Mouse (Mus musculus) heart, adult 2 months (tissue): ENCODE data around the gene Arhgef28. TPM values are rescaled to one million over a fixed set of nuclear protein-coding genes. Genes with fewer than 3 reads are reported as not detected.

Experiments
- DNase-seq, 2 experiments: peaks; one replicate each; pipeline ENCODE4 v3.0.0; 2021
- H3K27ac ChIP-seq: fragments of 200-600 bp; 2 replicates; pipeline ENCODE4 v1.8.1; 2022
- H3K27me3 ChIP-seq: fragments of 200-500 bp; 2 replicates; pipeline ENCODE4 v1.6.1; 2012; ENCODE audit warnings: mild to moderate bottlenecking, low read length, inconsistent platforms, mixed read lengths; ENCODE audit not compliant: control insufficient read depth, insufficient read depth
- H3K36me3 ChIP-seq: fragments of 200-500 bp; 2 replicates; pipeline ENCODE4 v1.6.1; 2012; ENCODE audit warnings: low read length, inconsistent platforms; ENCODE audit not compliant: control insufficient read depth, insufficient read depth
- H3K4me1 ChIP-seq: fragments of 200-500 bp; 2 replicates; pipeline ENCODE4 v1.6.1; 2011; ENCODE audit warnings: low read length; ENCODE audit not compliant: control insufficient read depth, insufficient read depth
- H3K4me3 ChIP-seq: fragments of 200-600 bp; 2 replicates; pipeline ENCODE4 v1.8.1; 2022
- H3K79me2 ChIP-seq: fragments of 200-500 bp; replicated peaks from 2 replicates; pipeline ENCODE4 v1.6.1; 2012; ENCODE audit warnings: mild to moderate bottlenecking, inconsistent platforms, low read length, moderate library complexity, mixed read lengths; ENCODE audit not compliant: control insufficient read depth, insufficient read depth
- H3K9ac ChIP-seq: fragments of 200-500 bp; 2 replicates; pipeline ENCODE4 v1.6.1; 2012; ENCODE audit warnings: low read depth, mild to moderate bottlenecking, control low read depth, inconsistent platforms, low read length, mixed read lengths
- CTCF ChIP-seq: fragments of 200-600 bp; IDR thresholded peaks from 2 replicates; pipeline ENCODE4 v1.8.1; 2022; ENCODE audit warnings: antibody characterized with exemption, mild to moderate bottlenecking, moderate library complexity
- EP300 ChIP-seq: fragments of 200-500 bp; IDR thresholded peaks from 2 replicates; pipeline ENCODE4 v1.6.1; 2011; ENCODE audit warnings: low read depth, low read length, control low read depth; ENCODE audit not compliant: insufficient read depth
- POLR2A ChIP-seq: fragments of 200-500 bp; IDR thresholded peaks from 2 replicates; pipeline ENCODE4 v1.6.1; 2011; ENCODE audit warnings: mild to moderate bottlenecking, low read depth, low read length, control low read depth; ENCODE audit not compliant: insufficient read depth
- WGBS: fragments of 180-500 bp; shearing (Covaris S2); methylation state at CpG from one replicate; pipeline ENCODE4 v1.1.7; 2018; 5-methylcytosine and 5-hydroxymethylcytosine counted together
- intact Hi-C: fragments of 180-260 bp; cut with DNase I; formaldehyde crosslinking; loops from one replicate; pipeline ENCODE4 v1.15.1; 2025
- polyA plus RNA-seq: library from polyadenylated mRNA; depleted of rRNA; stranded (reverse); fragments of >200 nt; gene quantifications from 2 replicates; pipeline ENCODE4 v1.2.3, GENCODE M21; 2012
- total RNA-seq, 2 experiments: library from RNA; stranded (reverse); gene quantifications; 2 replicates each; pipeline ENCODE4 v1.2.3; 2021

The Arhgef28 gene
- total and polyA plus RNA-seq, 3 experiments: 2.4 to 5.2 (median 4.6) TPM

DNA sequence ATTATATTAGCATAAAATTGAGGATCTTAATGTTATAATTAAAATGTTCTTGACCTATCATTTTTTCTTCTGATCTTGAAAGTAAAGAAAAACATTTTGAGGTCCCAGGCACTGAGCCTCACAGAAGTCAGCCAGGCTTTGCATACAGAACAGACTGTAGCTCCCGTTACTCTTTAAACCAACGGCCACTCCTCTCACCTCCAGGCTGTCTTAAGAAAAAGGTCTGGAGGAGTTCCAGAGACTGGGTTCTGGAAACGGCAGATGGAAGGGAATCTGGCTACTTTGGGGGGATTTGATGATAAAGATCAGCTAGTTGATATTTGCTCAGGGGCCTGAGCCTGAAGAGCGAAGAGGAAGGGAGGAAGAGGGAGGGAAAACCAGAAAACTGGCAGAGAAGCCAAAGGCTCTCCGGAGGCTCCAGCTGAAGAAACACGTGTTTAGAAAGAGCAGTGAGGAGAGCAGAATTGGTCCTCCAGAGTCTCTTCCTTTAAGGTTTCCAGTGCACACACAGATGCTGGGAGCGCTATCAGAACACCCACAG lies 251.2 kb downstream of the Arhgef28 start:
- no peaks in the 10 kb centered on the region for H3K27me3 ChIP-seq
- DNase-seq: no peak
- no peak overlapping the region for H3K27ac ChIP-seq
- no peak for TF ChIP-seq POLR2A
- TF ChIP-seq EP300: no peak
- no peak for TF ChIP-seq CTCF
- no peak overlapping the region for H3K9ac ChIP-seq
- intact Hi-C loops: no loop called here
- no peaks in the 10 kb centered on the region for H3K36me3 ChIP-seq
- WGBS: 31% methylated on average over 7 of the region's 7 CpGs
- 0 out of 2 replicates have a peak, but pooled peaks cover 2% of the 10 kb centered on the region for H3K4me1 ChIP-seq
- no peak overlapping the region for H3K4me3 ChIP-seq
- H3K79me2 ChIP-seq: no peaks in the 10 kb centered on the region

DNA sequence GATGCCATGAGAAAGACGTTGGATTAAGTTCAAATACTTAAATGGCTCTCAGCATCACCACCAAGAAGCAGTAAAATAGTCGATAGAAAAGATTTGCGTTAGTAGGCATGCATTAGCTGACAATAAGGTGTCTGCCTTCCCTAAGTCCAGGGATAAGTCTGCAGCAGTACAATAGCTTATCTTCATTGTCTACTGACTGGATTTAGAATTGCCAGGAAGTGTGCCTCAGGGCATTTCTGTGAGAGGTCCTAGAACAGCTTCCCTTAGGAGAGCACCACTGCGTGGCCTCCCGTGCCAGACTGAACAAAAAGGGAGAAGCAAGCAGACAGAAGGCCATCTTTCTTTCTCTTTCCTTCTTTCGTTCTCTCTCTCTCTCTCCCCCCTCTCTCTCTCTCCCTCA lies 252.2 kb downstream of the Arhgef28 start:
- Histone ChIP-seq H3K36me3 (no peaks in the 10 kb centered on the region), H3K79me2 (no peaks in the 10 kb centered on the region), H3K27ac (no peak overlapping the region), H3K4me3 (no peak overlapping the region), H3K27me3 (no peaks in the 10 kb centered on the region), H3K9ac (no peak overlapping the region), H3K4me1 (no peaks in the 10 kb centered on the region)
- intact Hi-C loops: no loop called here
- TF ChIP-seq POLR2A (no peak), EP300 (no peak), CTCF (no peak)
- no peak for DNase-seq
- WGBS: 65% methylated on average over 6 of the region's 6 CpGs

DNA sequence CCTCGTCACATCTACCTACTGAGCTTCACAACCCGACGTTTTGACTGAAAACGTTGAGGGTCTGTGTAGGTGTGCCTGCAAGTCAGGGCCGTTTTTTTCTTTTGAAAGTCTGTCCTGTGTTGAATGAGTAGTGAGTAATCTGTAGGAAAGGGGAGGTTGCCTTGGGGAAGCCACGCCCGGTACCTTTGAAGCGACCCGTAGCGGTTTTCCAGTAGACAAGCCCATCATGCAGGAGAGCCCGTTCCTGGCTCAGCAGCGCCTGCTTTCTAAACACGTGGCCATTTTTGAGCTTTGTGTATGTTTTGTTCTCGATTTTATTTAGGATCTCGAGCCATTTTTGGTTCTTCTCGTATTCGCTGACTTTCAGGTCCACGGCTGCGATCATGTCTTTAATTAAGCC lies 252.7 kb downstream of the Arhgef28 start:
- no peak for DNase-seq
- 90% methylated on average over 19 of the region's 19 CpGs for WGBS
- TF ChIP-seq POLR2A: no peak
- TF ChIP-seq EP300: no peak
- no peak for TF ChIP-seq CTCF
- Histone ChIP-seq H3K9ac (no peak overlapping the region), H3K36me3 (no peaks in the 10 kb centered on the region), H3K79me2 (no peaks in the 10 kb centered on the region), H3K4me1 (no peaks in the 10 kb centered on the region), H3K27ac (no peak overlapping the region), H3K27me3 (no peaks in the 10 kb centered on the region), H3K4me3 (no peak overlapping the region)
- intact Hi-C loops: no loop called here

DNA sequence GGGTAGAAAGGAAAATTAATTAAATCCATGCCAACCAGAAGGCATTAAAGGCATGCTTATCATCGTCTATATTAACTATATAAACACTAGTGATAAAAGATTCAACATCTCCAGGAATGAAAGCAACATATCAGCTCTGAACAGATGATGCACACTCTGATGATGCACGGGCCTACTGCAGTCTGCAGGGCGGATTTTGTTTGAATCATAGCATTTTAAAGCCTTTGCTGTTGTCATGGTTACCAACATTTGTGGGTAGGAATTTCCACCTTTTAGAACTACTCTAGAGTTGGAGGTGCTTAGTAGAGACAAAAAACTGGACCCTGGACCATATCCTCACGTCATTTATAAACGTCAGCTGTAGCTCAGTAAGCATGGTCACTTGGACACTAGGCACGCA lies 257.4 kb downstream of the Arhgef28 start:
- DNase-seq: no peak
- Histone ChIP-seq H3K79me2 (no peaks in the 10 kb centered on the region), H3K27me3 (no peaks in the 10 kb centered on the region), H3K9ac (no peak overlapping the region), H3K4me3 (no peak overlapping the region), H3K27ac (no peak overlapping the region), H3K36me3 (no peaks in the 10 kb centered on the region), H3K4me1 (no peaks in the 10 kb centered on the region)
- intact Hi-C loops: no loop called here
- WGBS: 94% methylated on average over 6 of the region's 6 CpGs
- TF ChIP-seq POLR2A (no peak), EP300 (no peak), CTCF (no peak)

DNA sequence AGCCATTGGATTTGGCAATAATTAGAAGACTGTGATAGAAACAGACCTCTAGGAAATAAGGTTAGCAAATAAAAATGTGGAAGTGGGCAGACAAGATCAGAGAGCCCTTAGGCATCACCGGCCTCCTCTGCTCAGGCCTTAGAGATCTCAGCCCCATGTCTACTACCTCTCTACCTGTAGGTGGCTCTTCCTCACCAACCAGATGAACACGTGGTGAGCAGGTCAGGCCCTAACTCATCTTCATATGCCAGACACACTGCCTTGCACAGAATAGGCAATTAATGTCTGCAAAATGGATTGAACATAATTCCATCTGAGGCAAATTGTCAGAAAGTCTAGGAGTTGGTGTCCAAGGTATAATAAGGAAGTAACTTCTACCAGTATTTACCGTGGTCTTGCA lies 258.6 kb downstream of the Arhgef28 start:
- Histone ChIP-seq H3K4me1 (no peaks in the 10 kb centered on the region), H3K36me3 (no peaks in the 10 kb centered on the region), H3K79me2 (no peaks in the 10 kb centered on the region), H3K27ac (no peak overlapping the region), H3K9ac (no peak overlapping the region), H3K27me3 (no peaks in the 10 kb centered on the region), H3K4me3 (no peak overlapping the region)
- WGBS: 76% methylated on average over 3 of the region's 3 CpGs
- no peak for TF ChIP-seq CTCF
- no peak for TF ChIP-seq EP300
- no peak for TF ChIP-seq POLR2A
- intact Hi-C loops: no loop called here
- DNase-seq: no peak

DNA sequence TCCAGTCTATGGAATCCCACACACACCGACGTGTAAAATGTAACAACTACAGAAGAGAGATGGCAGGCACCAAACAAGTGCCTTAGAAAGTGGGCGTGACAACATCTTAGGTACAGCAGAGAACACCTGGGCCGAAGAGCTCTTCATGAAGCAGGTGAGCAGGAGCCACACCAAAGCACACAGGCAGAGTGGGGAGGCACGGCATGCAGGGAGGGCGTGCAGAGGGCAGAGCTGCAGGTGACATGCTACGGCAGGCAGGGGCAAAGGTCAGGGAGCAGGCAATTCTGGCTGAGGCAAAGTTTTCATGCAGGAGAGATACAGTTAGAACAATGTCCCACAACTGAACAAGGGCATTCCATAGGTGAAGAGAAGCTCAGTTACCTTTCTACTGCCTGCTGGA lies 259.8 kb downstream of the Arhgef28 start:
- H3K79me2 ChIP-seq: no peaks in the 10 kb centered on the region
- H3K4me3 ChIP-seq: no peak overlapping the region
- DNase-seq: no peak
- H3K27me3 ChIP-seq: no peaks in the 10 kb centered on the region
- H3K27ac ChIP-seq: no peak overlapping the region
- 94% methylated on average over 7 of the region's 7 CpGs for WGBS
- no peak for TF ChIP-seq POLR2A
- TF ChIP-seq CTCF: no peak
- TF ChIP-seq EP300: no peak
- no peaks in the 10 kb centered on the region for H3K36me3 ChIP-seq
- intact Hi-C loops: no loop called here
- H3K4me1 ChIP-seq: peaks cover 4% of the 10 kb centered on the region
- H3K9ac ChIP-seq: no peak overlapping the region
